Mouse (Mus musculus) hindbrain, postnatal 0 days (tissue): ENCODE measurements around the gene Msrb1. TPM values are rescaled to one million over a fixed set of nuclear protein-coding genes. Genes with fewer than 3 reads are reported as not detected.

ENCODE experiments used
- ATAC-seq: fragments of 200-750 bp; cut with Nextera tagmentation; 2 replicates; pipeline ENCODE4 v1.8.0; 2017; ENCODE audit warnings: mild to moderate bottlenecking, moderate TSS enrichment, moderate library complexity
- DNase-seq: peaks from one replicate; pipeline ENCODE4 v3.0.0-alpha.2; 2015; ENCODE audit warnings: low spot score
- H3K27ac ChIP-seq: fragments of 300-500 bp; sonication (generic); 2 replicates; pipeline ENCODE4 v1.5.1; 2014; ENCODE audit warnings: mild to moderate bottlenecking
- H3K27me3 ChIP-seq: fragments of 300-500 bp; sonication (generic); 2 replicates; pipeline ENCODE4 v1.6.1; 2014; ENCODE audit warnings: low read length, mixed read lengths; ENCODE audit not compliant: insufficient read depth
- H3K36me3 ChIP-seq: fragments of 300-500 bp; sonication (generic); 2 replicates; pipeline ENCODE4 v1.6.1; 2014; ENCODE audit warnings: low read length, mixed read lengths; ENCODE audit not compliant: insufficient read depth
- H3K4me1 ChIP-seq: fragments of 300-500 bp; sonication (generic); 2 replicates; pipeline ENCODE4 v1.6.1; 2014; ENCODE audit warnings: antibody characterized with exemption, low read length, mixed read lengths; ENCODE audit not compliant: insufficient read depth
- H3K4me2 ChIP-seq: fragments of 300-500 bp; sonication (generic); 2 replicates; pipeline ENCODE4 v1.6.1; 2014; ENCODE audit warnings: low read depth, mild to moderate bottlenecking, low read length, moderate library complexity, mixed read lengths
- H3K4me3 ChIP-seq: fragments of 300-500 bp; sonication (generic); 2 replicates; pipeline ENCODE4 v1.5.1; 2014; ENCODE audit warnings: low read length
- H3K9ac ChIP-seq: fragments of 300-500 bp; sonication (generic); replicated peaks from 2 replicates; pipeline ENCODE4 v1.6.1; 2014; ENCODE audit warnings: mild to moderate bottlenecking, low read length, moderate library complexity, mixed read lengths
- H3K9me3 ChIP-seq: fragments of 300-500 bp; sonication (generic); 2 replicates; pipeline ENCODE4 v1.6.1; 2016; ENCODE audit warnings: low read length, mixed read lengths
- CTCF ChIP-seq: IDR thresholded peaks from 2 replicates; pipeline ENCODE4 v1.5.1; 2016; ENCODE audit warnings: antibody characterized with exemption, control low read depth, low read depth
- WGBS: fragments of 180-500 bp; shearing (Covaris S2); extraction: QIAGEN DNeasy Blood & Tissue Kit; methylation state at CpG from one replicate; pipeline ENCODE4 v1.1.7; 2014; 5-methylcytosine and 5-hydroxymethylcytosine counted together
- polyA plus RNA-seq: library from polyadenylated mRNA; unstranded; fragments of >200 nt; fragmentation: Nextera tagmentation; extraction: Ambion mirVana; gene quantifications from 2 replicates; pipeline ENCODE4 v1.2.1, GENCODE M21; 2015
- total RNA-seq: library from RNA; depleted of rRNA; stranded (reverse); fragments of >200 nt; gene quantifications from 2 replicates; pipeline ENCODE4 v1.2.3, GENCODE M21; 2014; rRNA removed

Msrb1 gene
- total RNA-seq, result 17.0 and 19.6 TPM in 2 replicates
- 22.7 and 25.5 TPM in 2 replicates for polyA plus RNA-seq

GRCm38 (mm10) chr17:24736330-24737051 lies at the start of gene Msrb1:
Msrb1 (plus strand) TSS chr17:24736642.
- Histone ChIP-seq H3K36me3 (no peaks in the 10 kb centered on the region), H3K4me1 (0 out of 2 replicates have a peak, but pooled peaks cover 5% of the 10 kb centered on the region), H3K27me3 (no peaks in the 10 kb centered on the region), H3K4me2 (peak within 1 kb of the TSS; percentile 95), H3K27ac (peak within 1 kb of the TSS; percentile 45; the same call in 1 of the 2 replicates), H3K9me3 (no peaks in the 10 kb centered on the region), H3K9ac (peak within 1 kb of the TSS; percentile 64), H3K4me3 (peak within 1 kb of the TSS; percentile 59)
- DNase-seq, result peak; percentile 95
- WGBS, result 3% methylated on average over 29 of the region's 29 CpGs
- TF ChIP-seq CTCF, result no peak
- ATAC-seq, result peak; percentile 96

- 3% methylated on average over 24 of the region's 25 CpGs for WGBS
- H3K4me3 ChIP-seq, result peak overlapping the region; percentile 74
- H3K4me1 ChIP-seq, result peaks cover 8% of the 10 kb centered on the region; the same call in 1 of the 2 replicates
- DNase-seq, result peak; percentile 35
- no peaks in the 10 kb centered on the region for H3K9me3 ChIP-seq
- no peak overlapping the region for H3K27ac ChIP-seq
- peak overlapping the region; percentile 74 for H3K4me2 ChIP-seq
- no peak for TF ChIP-seq CTCF
- H3K36me3 ChIP-seq, result peaks cover 1% of the 10 kb centered on the region; the same call in 1 of the 2 replicates
- H3K27me3 ChIP-seq, result no peaks in the 10 kb centered on the region
- peak overlapping the region; percentile 44; the same call in 1 of the 2 replicates for H3K9ac ChIP-seq
- no peak for ATAC-seq
Observed at GRCm38 (mm10) chr17:24687146-24687595, 49.3 kb upstream of the Msrb1 start.

DNA sequence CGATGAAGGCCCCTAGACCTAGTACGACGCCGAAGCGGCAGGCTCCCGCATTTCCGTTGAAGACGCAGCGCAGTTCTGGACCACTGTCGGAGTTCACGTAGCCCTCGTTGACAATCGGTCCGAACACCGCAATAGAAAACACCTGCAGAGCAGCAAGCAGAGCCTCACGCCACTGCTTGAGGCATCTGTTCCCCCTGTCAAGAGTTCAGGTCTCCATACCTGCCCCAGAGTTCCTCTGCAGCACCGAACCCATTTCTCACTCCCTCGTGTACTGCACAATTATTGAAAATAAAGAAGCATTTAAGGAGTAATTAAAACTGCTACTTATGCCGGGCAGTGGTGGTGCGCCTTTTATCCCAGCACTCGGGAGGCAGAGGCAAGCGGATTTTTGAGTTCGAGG lies 48.8 kb upstream of the Msrb1 start:
- H3K36me3 ChIP-seq, result 0 out of 2 replicates have a peak, but pooled peaks cover 4% of the 10 kb centered on the region
- TF ChIP-seq CTCF, result no peak
- WGBS, result 17% methylated on average over 23 of the region's 23 CpGs
- H3K4me3 ChIP-seq, result peak overlapping the region; percentile 74
- no peaks in the 10 kb centered on the region for H3K9me3 ChIP-seq
- no peaks in the 10 kb centered on the region for H3K27me3 ChIP-seq
- no peak for DNase-seq
- peaks cover 8% of the 10 kb centered on the region; the same call in 1 of the 2 replicates for H3K4me1 ChIP-seq
- peak overlapping the region; percentile 74 for H3K4me2 ChIP-seq
- H3K27ac ChIP-seq, result no peak overlapping the region
- peak overlapping the region; percentile 44; the same call in 1 of the 2 replicates for H3K9ac ChIP-seq
- ATAC-seq, result no peak

- peak within 1 kb of the TSS; percentile 92 for H3K27ac ChIP-seq
- TF ChIP-seq CTCF, result no peak
- H3K36me3 ChIP-seq, result 0 out of 2 replicates have a peak, but pooled peaks cover 8% of the 10 kb centered on the region
- WGBS, result under 1% methylated on average over 48 of the region's 55 CpGs
- peaks cover 8% of the 10 kb centered on the region; the same call in 1 of the 2 replicates for H3K4me1 ChIP-seq
- peak within 1 kb of the TSS; percentile 74 for H3K4me2 ChIP-seq
- no peaks in the 10 kb centered on the region for H3K27me3 ChIP-seq
- H3K9me3 ChIP-seq, result no peaks in the 10 kb centered on the region
- H3K4me3 ChIP-seq, result peak within 1 kb of the TSS; percentile 74
- peak; percentile 78 for DNase-seq
- peak within 1 kb of the TSS; percentile 89 for H3K9ac ChIP-seq
- ATAC-seq, result peak; percentile 76
Observed at GRCm38 (mm10) chr17:24689251-24690081, 47.0 kb upstream of the Msrb1 start, which contains the start of gene Syngr3. Syngr3 (minus strand) TSS chr17:24689955.

- H3K4me1 ChIP-seq, result peaks cover 10% of the 10 kb centered on the region
- no peak overlapping the region for H3K4me2 ChIP-seq
- no peaks in the 10 kb centered on the region for H3K27me3 ChIP-seq
- ATAC-seq (no peak), DNase-seq (no peak)
- 86% methylated on average over 5 of the region's 5 CpGs for WGBS
- 0 out of 2 replicates have a peak, but pooled peaks cover 8% of the 10 kb centered on the region for H3K36me3 ChIP-seq
- no peaks in the 10 kb centered on the region for H3K9me3 ChIP-seq
- H3K9ac ChIP-seq, result no peak overlapping the region
- no peak overlapping the region for H3K4me3 ChIP-seq
- TF ChIP-seq CTCF, result no peak
- no peak overlapping the region for H3K27ac ChIP-seq
Observed at GRCm38 (mm10) chr17:24692385-24692784, 44.1 kb upstream of the Msrb1 start.

- 9% methylated on average over 47 of the region's 51 CpGs for WGBS
Observed at GRCm38 (mm10) chr17:24695326-24696010, 41.0 kb upstream of the Msrb1 start.

More at GRCm38 (mm10) chr17:24695326-24696010, 41.0 kb upstream of the Msrb1 start:
- no peaks in the 10 kb centered on the region for H3K27me3 ChIP-seq
- H3K4me1 ChIP-seq, result peaks cover 5% of the 10 kb centered on the region
- ATAC-seq (peak; percentile 39; the same call in 1 of the 2 replicates), DNase-seq (no peak)
- peak overlapping the region; percentile 91 for H3K27ac ChIP-seq
- peaks cover 17% of the 10 kb centered on the region; the same call in 1 of the 2 replicates for H3K36me3 ChIP-seq
- H3K4me3 ChIP-seq, result peak overlapping the region; percentile 77
- H3K4me2 ChIP-seq, result peak overlapping the region; percentile 83
- H3K9ac ChIP-seq, result peak overlapping the region; percentile 73
- no peaks in the 10 kb centered on the region for H3K9me3 ChIP-seq
- no peak for TF ChIP-seq CTCF
